Mouse (Mus musculus) spleen, postnatal 14 days (tissue): ENCODE results near the gene Rtkn.
A peak's percentile ranks its signal among the peaks of the same experiment; 100 is the strongest.

Source experiments
- DNase-seq, 2 experiments: peaks; one replicate each; pipeline ENCODE4 v3.0.0; 2021 to 2022; ENCODE audit warnings: low spot score in 2 of 2

The Rtkn gene

GRCm38 (mm10) chr6:83116373-83117164 is 18.7 kb upstream of the Rtkn start:
- no peak for DNase-seq

- DNase-seq, result no peak
Measured at GRCm38 (mm10) chr6:83117165-83117438, 18.2 kb upstream of the Rtkn start.

- DNase-seq, result no peak
Measured at GRCm38 (mm10) chr6:83117616-83118015, 17.6 kb upstream of the Rtkn start.

- DNase-seq, result no peak
Measured at GRCm38 (mm10) chr6:83118369-83118768, 16.9 kb upstream of the Rtkn start.

GRCm38 (mm10) chr6:83118825-83119733 is 16.2 kb upstream of the Rtkn start:
- DNase-seq, result no peak

GRCm38 (mm10) chr6:83119734-83120051 is 15.6 kb upstream of the Rtkn start:
- no peak for DNase-seq

GRCm38 (mm10) chr6:83120930-83121862 is 14.1 kb upstream of the Rtkn start, which contains the start of gene Wbp1:
Gene Wbp1 (minus strand): TSS chr6:83121559.
- peak; percentile 80 to 82 for DNase-seq

- peak in 1 of 2 experiments; percentile 44 for DNase-seq
Measured at GRCm38 (mm10) chr6:83121863-83122710, 13.2 kb upstream of the Rtkn start.

GRCm38 (mm10) chr6:83122961-83123360 is 12.3 kb upstream of the Rtkn start:
- no peak for DNase-seq

- DNase-seq, result peak; percentile 76 to 87
Measured at GRCm38 (mm10) chr6:83124851-83125312, 10.4 kb upstream of the Rtkn start.

- no peak for DNase-seq
Measured at GRCm38 (mm10) chr6:83125331-83125730, 9.9 kb upstream of the Rtkn start, which contains the start of gene Ino80b. Gene Ino80b (minus strand): TSS chr6:83125431.

- DNase-seq, result no peak
Measured at GRCm38 (mm10) chr6:83127419-83127818, 7.8 kb upstream of the Rtkn start.

GRCm38 (mm10) chr6:83131469-83132034 is 3.7 kb upstream of the Rtkn start:
- no peak for DNase-seq

- no peak for DNase-seq
Measured at GRCm38 (mm10) chr6:83132176-83132919, 2.9 kb upstream of the Rtkn start.

GRCm38 (mm10) chr6:83134226-83134625 is 1.0 kb upstream of the Rtkn start:
- no peak for DNase-seq

GRCm38 (mm10) chr6:83135571-83136161 is 403 bp downstream of the Rtkn start:
- DNase-seq, result no peak

- no peak for DNase-seq
Measured at GRCm38 (mm10) chr6:83136291-83136880, 1.1 kb downstream of the Rtkn start.

- no peak for DNase-seq
Measured at GRCm38 (mm10) chr6:83136881-83137575, 1.8 kb downstream of the Rtkn start.
